Mouse (Mus musculus) liver, adult 2 months (tissue): Measurements from ENCODE around the gene Glis1. TPM values are rescaled to one million over a fixed set of nuclear protein-coding genes. Genes with fewer than 3 reads are reported as not detected.

Source experiments
- DNase-seq: peaks from one replicate; pipeline ENCODE4 v3.0.0-alpha.2; 2011; ENCODE audit warnings: low read depth, low spot score; ENCODE audit errors: extremely low read depth
- H3K27ac ChIP-seq: fragments of 200-500 bp; replicated peaks from 2 replicates; pipeline ENCODE4 v1.5.1; 2012; ENCODE audit warnings: low read depth, mild to moderate bottlenecking, control low read depth, inconsistent platforms, low read length; ENCODE audit not compliant: insufficient read depth
- H3K27me3 ChIP-seq: fragments of 200-500 bp; 2 replicates; pipeline ENCODE4 v1.6.1; 2012; ENCODE audit warnings: mild to moderate bottlenecking, moderate library complexity, low read length, inconsistent platforms; ENCODE audit not compliant: control insufficient read depth, insufficient read depth
- H3K36me3 ChIP-seq: fragments of 200-500 bp; 2 replicates; pipeline ENCODE4 v1.6.1; 2012; ENCODE audit warnings: low read length, inconsistent platforms; ENCODE audit not compliant: control insufficient read depth, insufficient read depth
- H3K4me1 ChIP-seq: fragments of 200-500 bp; 2 replicates; pipeline ENCODE4 v1.6.1; 2011; ENCODE audit warnings: low read length; ENCODE audit not compliant: control insufficient read depth, insufficient read depth
- H3K4me3 ChIP-seq: fragments of 200-500 bp; 2 replicates; pipeline ENCODE4 v1.5.1; 2011; ENCODE audit warnings: low read depth, mild to moderate bottlenecking, control low read depth, low read length, moderate library complexity; ENCODE audit not compliant: insufficient read depth
- H3K79me2 ChIP-seq: fragments of 200-500 bp; 2 replicates; pipeline ENCODE4 v1.6.1; 2012; ENCODE audit warnings: inconsistent platforms, mild to moderate bottlenecking, low read length, moderate library complexity; ENCODE audit not compliant: control insufficient read depth, insufficient read depth
- H3K9ac ChIP-seq: fragments of 200-500 bp; 2 replicates; pipeline ENCODE4 v1.6.1; 2012; ENCODE audit warnings: low read depth, mild to moderate bottlenecking, control low read depth, inconsistent platforms, low read length
- CTCF ChIP-seq: fragments of 200-500 bp; IDR thresholded peaks from 2 replicates; pipeline ENCODE4 v1.5.1; 2011; ENCODE audit warnings: low read depth, low read length, control low read depth
- POLR2A ChIP-seq: fragments of 200-500 bp; IDR thresholded peaks from 2 replicates; pipeline ENCODE4 v1.6.1; 2011; ENCODE audit warnings: low read length, control low read depth; ENCODE audit not compliant: insufficient read depth; ENCODE audit errors: extremely low read depth
- WGBS: fragments of 180-500 bp; shearing (Covaris S2); methylation state at CpG from one replicate; pipeline ENCODE4 v1.1.7; 2018; 5-methylcytosine and 5-hydroxymethylcytosine counted together
- polyA plus RNA-seq: library from polyadenylated mRNA; depleted of rRNA; stranded (reverse); fragments of >200 nt; gene quantifications from 2 replicates; pipeline ENCODE4 v1.2.3, GENCODE M21; 2012
- total RNA-seq: library from RNA; depleted of rRNA; stranded (reverse); fragments of >200 nt; gene quantifications from 2 replicates; pipeline ENCODE4 v1.2.3, GENCODE M21; 2014

Glis1 gene
- total and polyA plus RNA-seq, 2 experiments: 0.10 TPM; not detected in 1

DNA sequence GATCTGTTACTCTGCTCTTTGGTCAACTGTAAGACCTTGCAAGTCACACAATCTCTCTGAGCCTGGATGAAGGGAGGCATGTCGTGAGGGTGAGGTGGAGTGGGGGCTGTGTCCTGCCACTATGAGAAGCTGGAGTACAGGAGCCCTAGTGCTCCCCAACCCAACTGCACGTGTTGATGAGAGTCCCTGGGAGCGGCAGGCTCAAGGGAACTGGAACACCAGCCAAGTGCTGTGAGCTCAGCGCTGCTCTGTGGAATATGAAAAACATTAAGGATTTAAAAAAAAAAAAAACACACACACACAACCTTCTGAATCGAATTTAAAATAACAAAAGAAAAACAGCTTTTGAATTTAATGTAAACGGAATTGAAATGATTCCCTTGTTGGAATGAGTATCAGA, 141.4 kb downstream of the Glis1 start:
- no peaks in the 10 kb centered on the region for H3K4me1 ChIP-seq
- H3K27ac ChIP-seq: no peak overlapping the region
- H3K36me3 ChIP-seq: no peaks in the 10 kb centered on the region
- no peak overlapping the region for H3K9ac ChIP-seq
- no peak for DNase-seq
- TF ChIP-seq CTCF: no peak
- no peak for TF ChIP-seq POLR2A
- H3K27me3 ChIP-seq: no peaks in the 10 kb centered on the region
- no peak overlapping the region for H3K4me3 ChIP-seq
- H3K79me2 ChIP-seq: no peaks in the 10 kb centered on the region
- WGBS: 70% methylated on average over 6 of the region's 6 CpGs

DNA sequence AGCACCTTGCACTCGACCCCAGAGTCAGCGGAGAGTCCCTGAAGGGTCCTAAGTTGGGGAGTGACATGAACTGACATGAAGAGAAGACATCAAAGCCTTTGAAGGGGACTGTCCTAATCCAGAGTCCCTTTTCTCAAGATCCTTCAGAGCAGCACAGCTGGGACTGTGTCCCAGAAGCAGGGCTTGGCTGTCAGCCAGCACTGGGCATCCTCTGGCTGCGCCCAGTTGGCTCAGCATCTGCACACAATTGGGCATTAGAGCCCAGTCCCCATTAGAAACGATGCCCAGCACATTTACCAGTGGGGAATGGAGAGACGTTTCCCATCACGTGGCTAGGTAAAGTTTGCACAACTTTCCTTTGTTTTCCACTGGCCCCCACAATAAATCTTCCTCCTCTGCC, 142.4 kb downstream of the Glis1 start:
- DNase-seq: no peak
- WGBS: 63% methylated on average over 6 of the region's 6 CpGs
- H3K36me3 ChIP-seq: no peaks in the 10 kb centered on the region
- no peaks in the 10 kb centered on the region for H3K27me3 ChIP-seq
- H3K27ac ChIP-seq: no peak overlapping the region
- H3K4me1 ChIP-seq: no peaks in the 10 kb centered on the region
- TF ChIP-seq CTCF (no peak), POLR2A (no peak)
- H3K79me2 ChIP-seq: no peaks in the 10 kb centered on the region
- H3K9ac ChIP-seq: no peak overlapping the region
- H3K4me3 ChIP-seq: no peak overlapping the region

DNA sequence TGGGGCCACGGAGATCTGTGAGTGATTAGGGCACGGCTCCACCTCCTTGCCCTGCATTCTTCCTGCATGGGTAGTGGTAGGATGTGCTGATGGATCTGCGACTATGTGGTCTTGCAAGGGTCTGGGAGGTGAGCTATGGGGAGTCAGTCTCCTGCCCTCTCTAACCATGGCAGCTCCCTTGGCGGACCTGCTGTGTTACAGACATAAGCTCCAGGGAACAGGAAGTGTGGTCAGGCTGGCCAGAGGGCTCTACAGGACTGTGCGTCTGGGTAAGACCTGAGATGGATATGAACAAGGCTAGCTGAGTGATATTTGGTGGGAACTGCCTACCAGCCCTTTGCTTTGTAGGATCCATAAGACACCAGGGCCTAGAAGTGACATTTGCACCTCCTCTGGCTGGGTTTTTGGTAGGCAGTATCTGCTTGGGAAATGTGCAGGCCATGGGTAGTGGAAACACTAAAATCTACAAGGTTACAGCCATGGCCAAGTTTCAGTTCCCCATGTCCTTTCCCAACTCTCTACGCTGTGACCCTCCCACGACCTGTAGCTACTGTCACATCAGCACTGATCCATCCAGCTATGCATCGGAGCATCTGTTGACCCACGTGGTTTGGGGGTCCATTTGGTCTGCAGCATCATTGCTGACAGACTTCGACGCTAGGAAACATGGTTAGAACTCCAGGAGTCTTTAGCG, 142.9 kb downstream of the Glis1 start:
- 81% methylated on average over 12 of the region's 12 CpGs for WGBS
- Histone ChIP-seq H3K27me3 (no peaks in the 10 kb centered on the region), H3K9ac (no peak overlapping the region), H3K36me3 (no peaks in the 10 kb centered on the region), H3K4me1 (no peaks in the 10 kb centered on the region), H3K79me2 (no peaks in the 10 kb centered on the region), H3K27ac (no peak overlapping the region), H3K4me3 (no peak overlapping the region)
- peak; percentile 13 for DNase-seq
- TF ChIP-seq POLR2A (no peak), CTCF (no peak)

DNA sequence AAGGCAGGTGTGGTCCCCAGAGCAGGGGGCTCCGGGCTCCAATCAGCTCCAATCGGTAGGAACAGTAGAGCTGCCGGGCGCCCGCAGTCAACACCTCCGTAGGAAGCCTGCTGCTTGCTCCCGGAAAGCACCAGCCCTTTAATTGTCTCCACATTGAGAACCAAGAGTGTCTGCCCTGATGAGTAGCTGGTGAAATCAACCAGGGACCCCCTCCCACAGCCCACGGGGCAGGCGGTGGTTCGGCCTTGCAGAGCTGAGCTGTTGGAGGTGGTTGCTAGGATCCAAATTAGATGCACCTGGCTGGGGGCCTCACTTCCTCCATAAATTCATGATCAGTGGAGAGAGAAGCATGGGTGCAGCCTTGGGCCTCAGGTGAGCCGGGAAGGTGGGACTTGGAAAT, 146.5 kb downstream of the Glis1 start:
- WGBS: 87% methylated on average over 11 of the region's 11 CpGs
- Histone ChIP-seq H3K36me3 (no peaks in the 10 kb centered on the region), H3K9ac (no peak overlapping the region), H3K79me2 (no peaks in the 10 kb centered on the region), H3K27me3 (no peaks in the 10 kb centered on the region), H3K27ac (no peak overlapping the region), H3K4me1 (no peaks in the 10 kb centered on the region), H3K4me3 (no peak overlapping the region)
- DNase-seq: no peak
- TF ChIP-seq POLR2A (no peak), CTCF (no peak)

DNA sequence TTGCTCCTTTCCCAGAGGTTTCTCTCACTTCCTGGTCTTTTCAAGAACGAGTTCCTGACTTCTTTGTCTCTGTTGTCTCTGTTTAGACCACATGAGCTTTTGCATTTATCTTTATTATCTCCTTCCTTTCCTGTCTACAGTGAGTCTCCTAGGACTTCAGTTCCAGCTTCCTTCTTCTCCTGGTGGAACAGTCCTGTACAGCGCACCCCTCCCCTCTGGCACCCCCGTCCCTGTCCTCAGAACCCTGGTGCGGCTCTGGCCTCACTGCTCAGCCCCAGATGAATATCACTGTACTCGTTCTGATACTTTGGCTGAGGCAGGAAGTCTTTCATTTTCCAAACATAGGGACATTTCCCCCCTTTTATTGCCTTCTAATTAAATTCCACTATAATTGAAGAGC, 152.0 kb downstream of the Glis1 start:
- 74% methylated on average over 5 of the region's 5 CpGs for WGBS
- DNase-seq: no peak
- Histone ChIP-seq H3K27me3 (no peaks in the 10 kb centered on the region), H3K27ac (no peak overlapping the region), H3K36me3 (no peaks in the 10 kb centered on the region), H3K9ac (no peak overlapping the region), H3K4me1 (no peaks in the 10 kb centered on the region), H3K79me2 (no peaks in the 10 kb centered on the region), H3K4me3 (no peak overlapping the region)
- TF ChIP-seq CTCF: no peak
- TF ChIP-seq POLR2A: no peak

DNA sequence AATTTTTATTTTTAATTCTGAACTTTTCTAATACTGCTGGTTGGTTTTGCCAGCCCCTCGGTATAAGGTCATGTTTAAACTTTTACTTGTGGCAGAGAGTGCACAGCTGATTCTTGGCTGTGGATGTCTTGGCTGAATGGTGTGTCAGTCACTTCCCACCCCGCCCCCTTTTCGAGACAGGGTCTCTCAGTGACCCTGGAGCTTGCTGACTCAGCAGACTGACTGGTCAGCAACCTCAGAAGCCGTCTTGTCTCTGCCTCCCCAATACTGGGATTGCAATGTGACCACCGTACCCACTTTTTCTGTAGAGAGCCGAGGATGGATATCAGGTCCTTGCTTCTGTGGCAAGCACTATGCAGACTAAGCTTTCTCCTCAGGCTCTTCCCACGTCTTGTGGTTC, 154.2 kb downstream of the Glis1 start:
- no peaks in the 10 kb centered on the region for H3K36me3 ChIP-seq
- no peaks in the 10 kb centered on the region for H3K4me1 ChIP-seq
- no peak overlapping the region for H3K27ac ChIP-seq
- no peak overlapping the region for H3K4me3 ChIP-seq
- H3K9ac ChIP-seq: no peak overlapping the region
- 77% methylated on average over 7 of the region's 7 CpGs for WGBS
- DNase-seq: no peak
- no peaks in the 10 kb centered on the region for H3K27me3 ChIP-seq
- H3K79me2 ChIP-seq: no peaks in the 10 kb centered on the region
- TF ChIP-seq CTCF (no peak), POLR2A (no peak)
